Mouse (Mus musculus): ENCODE measurements at regions not wholly inside any gene's neighbourhood (a gene's known extent, or its start where the extent isn't known, plus 50 kb on each side); places are given as distances from the start of the nearest gene placed in this dataset.

DNA sequence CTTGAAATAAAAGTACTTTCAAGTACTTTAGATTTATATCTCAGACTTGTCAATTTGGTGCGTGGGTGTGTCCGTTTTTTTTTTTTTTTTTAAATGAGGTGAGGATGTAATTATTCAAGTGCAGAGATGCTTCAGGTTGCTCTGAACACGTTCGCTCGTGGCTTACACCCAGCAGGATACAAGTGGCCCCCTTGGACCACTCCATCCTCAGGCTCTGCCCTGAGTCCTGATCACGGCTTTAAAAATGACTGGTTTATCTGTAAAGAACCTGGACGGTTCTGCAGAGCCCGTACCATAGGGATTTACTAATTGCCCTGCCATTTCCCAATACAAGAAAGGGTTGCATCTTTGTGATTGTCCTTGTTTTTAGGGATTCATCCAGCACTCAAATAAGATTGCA lies 288.7 kb upstream of the Gm765 start:
- Histone ChIP-seq H3K9ac (ENCODE audit: insufficient read depth, low read depth) (no peak overlapping the region), H3K9me3 (replicated peaks; ENCODE audit: low read length) (no peaks in the 10 kb centered on the region), H3K4me1 (ENCODE audit: control insufficient read depth in 1 of 2, insufficient read depth in 2 of 2) (peaks cover 0 to 33% of the 10 kb centered on the region in 2 experiments; a peak in 2 of 4 replicates), H3K27ac (ENCODE audit: insufficient read depth, low read depth) (no peak overlapping the region), H3K36me3 (replicated peaks in 1 of 2; ENCODE audit: control insufficient read depth in 1 of 2, insufficient read depth in 1 of 2, low read length in 1 of 2) (no peaks in the 10 kb centered on the region), H3K79me2 (replicated peaks; ENCODE audit: control insufficient read depth, extremely low read depth, insufficient read depth, poor library complexity, severe bottlenecking) (no peaks in the 10 kb centered on the region), H3K4me3 (replicated peaks in 1 of 3; ENCODE audit: low read depth in 2 of 3, low read length in 2 of 3, poor library complexity in 1 of 3) (no peak overlapping the region), H3K27me3 (replicated peaks) (no peaks in the 10 kb centered on the region), H3K4me2 (ENCODE audit: insufficient read depth, low read depth, poor library complexity, severe bottlenecking) (no peak overlapping the region)
- TF ChIP-seq ELF1 (IDR thresholded peaks at IDR 0.05; ENCODE audit: low read depth, low read length) (no peak), RCOR1 (conservative IDR thresholded peaks at IDR 0.05; ENCODE audit: low read depth, low read length) (no peak), ZKSCAN1 (IDR thresholded peaks at IDR 0.05; ENCODE audit: borderline replicate concordance, low read depth, low read length) (no peak), RAD21 (IDR thresholded peaks at IDR 0.05; ENCODE audit: low read depth, low read length) (no peak), CTCF (conservative IDR thresholded peaks at IDR 0.05 in 1 of 2, IDR thresholded peaks at IDR 0.05 in 1 of 2; ENCODE audit: low read depth in 2 of 2, low read length in 2 of 2) (no peak), EP300 (IDR thresholded peaks at IDR 0.05; ENCODE audit: low read length) (no peak), MYC (IDR thresholded peaks at IDR 0.05; ENCODE audit: low read depth, low read length) (no peak), ZC3H11A (IDR thresholded peaks at IDR 0.05; ENCODE audit: low read depth, low read length) (no peak), MAX (IDR thresholded peaks at IDR 0.05; ENCODE audit: low read length) (no peak), POLR2A (IDR thresholded peaks at IDR 0.05; ENCODE audit: low read depth, low read length) (no peak), JUND (conservative IDR thresholded peaks at IDR 0.05; ENCODE audit: low read depth, low read length) (no peak), MAZ (IDR thresholded peaks at IDR 0.05; ENCODE audit: low read depth, low read length) (no peak), POLR2AphosphoS2 (IDR thresholded peaks at IDR 0.05; ENCODE audit: low read depth, low read length) (no peak), USF1 (IDR thresholded peaks at IDR 0.05; ENCODE audit: low read depth, low read length) (no peak), TCF12 (IDR thresholded peaks at IDR 0.05; ENCODE audit: low read depth, low read length) (no peak), SIN3A (IDR thresholded peaks at IDR 0.05; ENCODE audit: low read length) (no peak), CHD2 (IDR thresholded peaks at IDR 0.05; ENCODE audit: low read length) (no peak), CHD1 (IDR thresholded peaks at IDR 0.05; ENCODE audit: low read depth, low read length) (no peak)
- dilution Hi-C loops (cut with MboI; ENCODE audit: extremely low pct_ligation_motif_present, extremely low pct_unique_long_range_greater_than_20kb, low sequenced_read_pairs): no loop called here
- no peak for DNase-seq (ENCODE audit: extremely low read depth)
- in situ Hi-C loops (cut with MboI; ENCODE audit: low pct_ligation_motif_present, low pct_unique_long_range_greater_than_20kb, low sequenced_read_pairs): no loop called here

DNA sequence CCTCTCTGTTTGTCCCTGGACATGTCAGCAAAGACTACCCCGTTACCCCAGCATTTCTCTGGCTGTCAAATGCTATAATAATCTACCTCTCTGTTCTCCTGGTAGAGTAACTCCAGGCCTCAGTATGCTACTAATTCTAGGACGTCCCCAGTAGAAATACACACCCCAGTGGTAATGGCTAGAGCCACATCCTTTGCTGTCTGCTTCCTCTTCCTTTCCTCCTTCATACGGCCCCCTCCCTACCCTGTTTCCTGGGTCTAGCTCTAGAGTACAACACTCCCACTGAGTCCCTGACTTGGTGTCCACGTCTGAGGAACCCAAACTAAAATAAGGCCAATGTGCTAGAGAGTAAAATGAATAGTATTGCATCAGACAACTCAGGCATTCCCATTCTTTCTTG lies 287.1 kb upstream of the Gm765 start:
- peaks cover 0 to 37% of the 10 kb centered on the region in 2 experiments; a peak in 2 of 4 replicates for H3K4me1 ChIP-seq (ENCODE audit: control insufficient read depth in 1 of 2, insufficient read depth in 2 of 2)
- H3K36me3 ChIP-seq (replicated peaks in 1 of 2; ENCODE audit: control insufficient read depth in 1 of 2, insufficient read depth in 1 of 2, low read length in 1 of 2): no peaks in the 10 kb centered on the region
- no peaks in the 10 kb centered on the region for H3K9me3 ChIP-seq (replicated peaks; ENCODE audit: low read length)
- no peak overlapping the region for H3K4me2 ChIP-seq (ENCODE audit: insufficient read depth, low read depth, poor library complexity, severe bottlenecking)
- in situ Hi-C loops (cut with MboI; ENCODE audit: low pct_ligation_motif_present, low pct_unique_long_range_greater_than_20kb, low sequenced_read_pairs): no loop called here
- H3K9ac ChIP-seq (ENCODE audit: insufficient read depth, low read depth): no peak overlapping the region
- no peaks in the 10 kb centered on the region for H3K79me2 ChIP-seq (replicated peaks; ENCODE audit: control insufficient read depth, extremely low read depth, insufficient read depth, poor library complexity, severe bottlenecking)
- H3K4me3 ChIP-seq (replicated peaks in 1 of 3; ENCODE audit: low read depth in 2 of 3, low read length in 2 of 3, poor library complexity in 1 of 3): no peak overlapping the region
- no peak overlapping the region for H3K27ac ChIP-seq (ENCODE audit: insufficient read depth, low read depth)
- TF ChIP-seq EP300 (IDR thresholded peaks at IDR 0.05; ENCODE audit: low read length) (no peak), ZMIZ1 (IDR thresholded peaks at IDR 0.05; ENCODE audit: low read depth, low read length) (no peak)
- H3K27me3 ChIP-seq (replicated peaks): no peaks in the 10 kb centered on the region
- dilution Hi-C loops (cut with MboI; ENCODE audit: extremely low pct_ligation_motif_present, extremely low pct_unique_long_range_greater_than_20kb, low sequenced_read_pairs): no loop called here
- no peak for DNase-seq (ENCODE audit: extremely low read depth)

Measured in CH12.LX (cell line).